Mouse (Mus musculus): ENCODE results near the gene Gsc2.
A peak's percentile ranks its signal among the peaks of the same experiment; 100 is the strongest.
"Not testable (repeated sequence)": the region's sequence is repeated elsewhere in the genome, so short reads cannot be mapped to it uniquely, and the experiment has no call there.

Gene Gsc2

DNA sequence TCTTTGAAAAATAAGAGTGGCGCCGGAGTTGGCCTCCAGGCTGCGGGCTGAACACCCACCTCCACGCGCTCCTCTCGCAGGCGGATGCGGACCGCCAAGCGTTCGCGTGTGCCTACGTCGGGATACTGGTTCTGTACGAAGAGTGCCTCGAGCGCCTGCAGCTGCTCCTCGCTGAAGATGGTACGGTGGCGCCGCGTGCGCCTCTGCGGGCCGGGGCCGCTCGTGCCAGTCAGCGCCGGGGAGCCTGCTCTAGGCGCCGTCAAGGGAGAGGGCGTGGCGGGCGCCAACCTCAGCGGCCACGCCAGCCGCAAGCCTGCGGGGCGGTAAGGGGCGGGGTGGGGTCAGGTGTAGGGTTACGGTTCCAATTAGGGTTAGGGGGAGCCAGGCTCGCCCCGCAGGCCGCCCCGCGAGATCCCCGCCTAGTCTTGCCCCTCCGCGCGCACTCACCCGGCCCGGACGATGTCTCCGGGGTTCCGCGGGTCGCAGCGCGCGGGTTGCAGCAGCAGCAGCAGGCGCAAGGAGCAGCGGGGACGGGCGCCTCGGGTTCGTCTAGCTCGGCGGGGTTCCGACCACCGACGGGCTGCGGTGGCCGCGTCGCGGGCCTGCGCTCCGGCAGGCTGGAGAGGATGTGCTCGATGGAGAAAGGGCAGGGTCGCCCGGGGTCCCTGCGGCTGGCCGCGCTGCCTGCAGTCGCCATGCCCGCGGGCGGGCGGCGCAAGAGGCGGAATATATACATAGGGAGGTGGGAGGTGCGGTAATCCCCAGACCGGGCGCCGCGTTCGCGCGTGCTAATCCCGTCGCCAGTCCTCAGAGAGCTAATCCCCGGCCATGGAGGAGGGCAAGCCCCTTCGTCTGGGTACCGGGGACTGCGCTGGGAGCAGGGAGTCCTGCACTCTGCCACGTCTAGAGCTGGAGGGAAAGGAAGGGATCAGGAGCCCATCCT lies at the start of gene Gsc2:
TSS of gene Gsc2 (minus strand) at position 753 of the 943 bp plus-strand sequence.
- DNase-seq (ENCODE audit: low spot score): no peak

DNA sequence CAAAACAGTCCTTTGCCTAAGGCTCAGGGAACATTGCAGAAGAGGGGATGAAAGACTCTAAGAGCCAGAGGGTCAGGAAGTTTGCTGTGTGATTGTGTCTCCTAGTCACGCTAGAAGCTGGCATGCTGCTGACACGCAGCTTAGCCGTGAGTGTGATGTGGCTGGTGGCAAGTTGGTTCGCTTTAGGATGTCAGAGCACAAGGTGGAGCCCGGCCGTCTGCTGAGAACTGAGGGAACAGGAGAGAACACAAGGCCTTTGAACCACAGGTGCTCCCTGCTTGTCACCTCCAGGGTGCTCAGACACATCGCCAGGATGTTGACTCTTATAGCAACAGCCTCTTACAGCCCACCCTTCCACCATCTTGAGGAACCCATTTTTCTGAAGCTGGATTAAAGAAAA lies 47.2 kb upstream of the Gsc2 start:
- no peak for DNase-seq (ENCODE audit: low spot score)

DNA sequence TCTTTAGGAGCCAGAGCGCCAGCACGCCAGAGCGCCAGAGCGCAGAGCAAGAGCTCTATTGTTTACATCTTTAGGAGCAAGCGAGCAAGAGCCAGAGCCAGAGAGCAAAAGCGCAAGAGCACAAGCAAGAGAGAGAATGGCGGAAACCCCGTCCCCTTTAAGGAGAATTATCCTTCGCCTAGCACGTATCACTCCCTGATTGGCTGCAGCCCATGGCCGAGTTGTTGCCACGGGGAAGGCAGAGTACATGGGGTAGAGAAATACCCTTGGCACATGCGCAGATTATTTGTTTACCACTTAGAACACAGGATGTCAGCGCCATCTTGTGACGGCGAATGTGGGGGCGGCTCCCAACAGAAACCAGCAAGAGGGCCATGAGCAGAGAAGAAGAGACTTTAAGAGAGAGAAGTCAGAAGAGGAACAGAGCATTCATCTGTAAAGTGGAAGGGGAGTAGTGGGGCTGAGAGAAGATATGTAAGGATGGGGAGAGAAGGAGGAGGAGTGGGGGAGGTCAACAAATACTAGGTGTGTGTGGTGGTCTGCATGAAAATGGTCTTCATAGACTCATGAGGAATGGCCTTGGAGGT lies 41.3 kb upstream of the Gsc2 start:
- DNase-seq (ENCODE audit: low spot score): not testable (repeated sequence)

DNA sequence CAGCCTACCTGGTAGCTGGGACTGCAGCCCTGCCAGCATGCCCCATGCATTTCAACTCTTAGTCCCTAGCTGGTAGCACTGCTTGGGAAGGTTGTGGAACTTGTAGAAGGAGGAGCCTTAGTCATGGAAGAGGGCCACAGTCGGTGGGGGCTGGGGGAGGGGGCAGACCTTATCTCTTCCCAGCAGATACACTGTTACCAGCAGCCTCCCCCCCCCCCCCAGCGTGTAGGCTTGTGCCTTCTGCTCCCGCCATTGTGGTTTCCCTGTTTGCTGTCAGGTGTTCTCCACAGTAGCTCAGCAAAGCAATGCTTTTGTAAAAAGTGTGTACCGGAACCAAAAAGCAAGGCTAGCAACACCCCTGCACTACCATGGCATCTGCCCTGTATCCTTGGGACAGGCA lies 36.8 kb upstream of the Gsc2 start:
- DNase-seq (ENCODE audit: low spot score): no peak

GRCm38 (mm10) chr16:17950068-17950467 lies 35.2 kb upstream of the Gsc2 start:
- no peak for DNase-seq (ENCODE audit: low spot score)

GRCm38 (mm10) chr16:17949421-17949877 lies 34.6 kb upstream of the Gsc2 start:
- peak; percentile 54 for DNase-seq (ENCODE audit: low spot score)

- DNase-seq (ENCODE audit: low spot score): no peak
Measured at GRCm38 (mm10) chr16:17945081-17945831, 30.4 kb upstream of the Gsc2 start.

- no peak for DNase-seq (ENCODE audit: low spot score)
Measured at GRCm38 (mm10) chr16:17943466-17943865, 28.6 kb upstream of the Gsc2 start.

- no peak for DNase-seq (ENCODE audit: low spot score)
Measured at GRCm38 (mm10) chr16:17939255-17939751, 24.4 kb upstream of the Gsc2 start.

- DNase-seq (ENCODE audit: low spot score): peak; percentile 71
Measured at GRCm38 (mm10) chr16:17938821-17939220, 24.0 kb upstream of the Gsc2 start.

DNA sequence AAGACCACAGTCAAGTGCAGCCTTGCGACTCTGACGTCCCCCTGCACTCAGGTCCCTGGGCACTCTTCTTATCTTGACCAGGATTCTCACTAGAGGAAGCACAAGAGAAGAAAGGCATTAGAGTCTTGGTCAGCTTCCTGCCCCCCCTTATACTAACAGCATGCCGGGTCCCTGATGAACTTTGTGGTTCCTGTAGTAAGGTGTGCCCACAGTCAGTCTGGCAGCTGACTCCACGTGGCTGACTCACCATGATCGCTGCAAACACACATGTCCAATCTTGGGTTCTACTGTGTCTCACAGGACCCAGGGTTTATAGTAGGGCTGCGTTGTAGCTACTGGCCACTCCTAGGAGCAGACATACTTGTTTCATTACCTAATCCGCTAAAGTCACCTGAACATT lies 23.3 kb upstream of the Gsc2 start:
- DNase-seq (ENCODE audit: low spot score): peak; percentile 18

- no peak for DNase-seq (ENCODE audit: low spot score)
Measured at GRCm38 (mm10) chr16:17936776-17937175, 21.9 kb upstream of the Gsc2 start.

GRCm38 (mm10) chr16:17934445-17934910 lies 19.6 kb upstream of the Gsc2 start:
- DNase-seq (ENCODE audit: low spot score): no peak

DNA sequence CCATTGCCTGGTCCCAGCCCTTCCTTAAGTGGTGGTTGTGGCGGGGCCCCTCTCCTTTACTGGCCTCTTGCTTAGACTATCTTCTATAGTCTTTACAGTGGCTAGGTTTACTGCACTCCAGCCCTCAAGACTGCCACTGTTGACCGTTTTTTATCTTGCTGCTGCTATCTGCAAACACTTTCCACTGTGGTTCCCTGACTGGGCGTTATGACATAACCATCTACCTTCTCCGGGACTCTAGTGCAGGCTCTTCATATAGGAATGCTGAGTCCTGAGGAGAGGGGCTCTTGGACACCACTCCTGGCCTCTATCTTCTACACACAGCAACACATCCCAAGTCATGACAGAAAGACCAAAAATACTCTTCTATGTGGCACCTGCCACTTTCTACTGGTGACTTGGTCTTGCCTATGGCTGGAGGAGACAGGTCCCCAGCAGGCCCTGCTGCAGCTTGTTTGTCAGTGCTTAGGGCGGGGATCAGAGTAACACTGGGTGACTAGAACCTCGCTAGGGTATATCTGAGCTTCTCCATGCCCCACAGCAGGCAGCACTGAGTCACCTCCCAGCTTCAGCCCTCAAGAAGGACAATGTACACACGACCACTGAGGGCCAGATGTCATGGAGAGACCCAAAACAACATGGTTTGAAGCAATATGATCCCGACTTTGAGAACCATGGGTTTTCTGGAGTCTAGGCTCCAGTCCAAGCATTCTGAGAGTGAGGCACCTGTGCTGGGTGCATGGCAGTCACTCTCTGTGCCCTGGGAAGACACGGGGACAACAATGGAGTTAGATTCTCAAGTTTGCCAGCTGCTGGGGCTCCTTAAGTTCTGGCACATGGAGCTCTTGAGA lies 19.0 kb upstream of the Gsc2 start:
- DNase-seq (ENCODE audit: low spot score): no peak

GRCm38 (mm10) chr16:17931906-17932460 lies 17.1 kb upstream of the Gsc2 start:
- DNase-seq (ENCODE audit: low spot score): no peak

- no peak for DNase-seq (ENCODE audit: low spot score)
Measured at GRCm38 (mm10) chr16:17929631-17930030, 14.8 kb upstream of the Gsc2 start.

DNA sequence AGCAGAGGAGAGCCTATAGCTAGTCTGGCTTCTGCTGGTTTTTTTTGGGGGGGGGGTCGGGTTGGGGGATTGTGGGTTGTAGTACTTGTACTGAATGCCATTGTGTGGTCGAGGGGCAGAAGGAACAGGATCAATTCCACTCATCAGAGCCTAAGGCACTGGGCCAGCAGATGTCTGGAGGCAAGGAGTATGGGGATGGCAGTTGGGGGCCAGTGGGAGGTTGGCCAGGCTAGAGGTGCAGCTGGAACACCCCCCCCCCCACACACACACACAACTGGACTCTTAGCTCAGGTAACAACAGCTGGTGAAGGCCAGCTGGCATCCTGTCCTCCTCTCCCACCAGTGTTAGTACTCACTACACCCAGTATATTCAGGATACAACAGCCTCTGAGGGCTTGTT lies 14.4 kb upstream of the Gsc2 start:
- no peak for DNase-seq (ENCODE audit: low spot score)

DNA sequence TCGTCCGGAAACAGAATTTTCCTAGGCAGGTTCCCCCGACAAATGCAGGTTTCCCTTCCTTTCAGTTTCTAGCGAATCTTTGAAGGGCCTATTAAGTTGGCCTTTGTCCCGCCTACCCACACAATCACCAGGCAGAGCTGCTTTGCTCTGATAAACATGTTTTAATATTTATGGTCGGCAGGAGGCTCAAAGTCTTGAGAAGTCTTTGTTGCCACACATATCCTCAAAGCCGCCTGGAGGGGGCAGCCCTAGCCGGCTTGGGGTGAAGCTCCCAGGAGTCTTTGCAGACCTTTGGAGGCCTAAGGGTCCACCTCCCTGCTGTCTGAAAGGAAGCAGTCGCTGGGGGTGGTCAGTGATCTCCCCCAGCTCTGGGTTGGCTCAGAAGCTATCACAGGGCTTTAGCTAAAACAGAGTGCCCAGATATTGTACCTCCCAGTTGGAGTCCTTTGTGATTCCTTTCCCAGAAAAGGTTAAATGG lies 13.8 kb upstream of the Gsc2 start:
- peak; percentile 81 for DNase-seq (ENCODE audit: low spot score)

DNA sequence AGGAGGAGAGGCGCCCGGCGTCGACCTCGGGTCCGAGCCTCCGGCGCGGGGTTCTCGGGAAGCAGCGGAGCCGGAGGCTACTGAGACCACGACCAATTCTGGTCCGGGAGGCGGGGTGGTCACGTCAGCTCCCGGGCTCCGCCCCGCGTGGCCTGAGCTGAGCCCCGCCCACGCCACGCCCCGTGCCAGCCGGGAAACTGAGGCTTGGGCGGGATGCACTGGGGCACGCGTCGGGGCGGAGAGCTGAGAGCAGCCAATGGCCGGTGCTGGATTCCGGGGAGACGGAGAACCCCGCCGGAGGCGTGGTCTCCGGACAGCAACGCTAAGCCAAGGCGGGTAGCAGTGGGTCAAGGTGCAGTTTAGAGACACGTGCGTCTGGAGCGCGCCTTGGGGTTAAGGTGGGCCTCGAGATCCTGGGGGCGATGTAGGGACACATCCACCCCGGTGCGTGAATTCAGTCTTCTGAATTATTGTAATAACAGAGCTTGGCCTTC lies 13.3 kb upstream of the Gsc2 start, which contains the start of gene Slc25a1:
TSS of gene Slc25a1 (minus strand) at position 133 of the 494 bp plus-strand sequence.
- peak; percentile 83 for DNase-seq (ENCODE audit: low spot score)

GRCm38 (mm10) chr16:17927351-17928082 lies 12.7 kb upstream of the Gsc2 start:
- peak; percentile 28 for DNase-seq (ENCODE audit: low spot score)
